Mouse (Mus musculus) limb, embryonic 12.5 days (tissue): ENCODE data around the gene Pnck. TPM values are rescaled to one million over a fixed set of nuclear protein-coding genes. Genes with fewer than 3 reads are reported as not detected.

ENCODE experiments used
- ATAC-seq: fragments of 200-750 bp; cut with Nextera tagmentation; 2 replicates; pipeline ENCODE4 v1.8.0; 2017; ENCODE audit warnings: low read depth, moderate TSS enrichment; ENCODE audit not compliant: insufficient number of reproducible peaks, insufficient read depth, low FRiP score, low TSS enrichment
- H3K27ac ChIP-seq: fragments of 300-500 bp; sonication (generic); 2 replicates; pipeline ENCODE4 v1.5.1; 2016; ENCODE audit warnings: mild to moderate bottlenecking, moderate library complexity
- H3K27me3 ChIP-seq: fragments of 300-500 bp; sonication (generic); 2 replicates; pipeline ENCODE4 v1.6.1; 2016; ENCODE audit warnings: mild to moderate bottlenecking, moderate library complexity
- H3K36me3 ChIP-seq: fragments of 300-500 bp; sonication (generic); 2 replicates; pipeline ENCODE4 v1.6.1; 2016; ENCODE audit warnings: mild to moderate bottlenecking, moderate library complexity
- H3K4me1 ChIP-seq: fragments of 300-500 bp; sonication (generic); replicated peaks from 2 replicates; pipeline ENCODE4 v1.6.1; 2016
- H3K4me2 ChIP-seq: fragments of 300-500 bp; sonication (generic); 2 replicates; pipeline ENCODE4 v1.6.1; 2016; ENCODE audit warnings: mild to moderate bottlenecking, moderate library complexity
- H3K4me3 ChIP-seq: fragments of 300-500 bp; sonication (generic); replicated peaks from 2 replicates; pipeline ENCODE4 v1.5.1; 2016; ENCODE audit warnings: mild to moderate bottlenecking
- H3K9ac ChIP-seq: fragments of 300-500 bp; sonication (generic); replicated peaks from 2 replicates; pipeline ENCODE4 v1.6.1; 2016; ENCODE audit warnings: mild to moderate bottlenecking, moderate library complexity
- H3K9me3 ChIP-seq: fragments of 300-500 bp; sonication (generic); 2 replicates; pipeline ENCODE4 v1.6.1; 2016; ENCODE audit warnings: mild to moderate bottlenecking, moderate library complexity
- WGBS: fragments of 180-500 bp; shearing (Covaris S2); methylation state at CpG from one replicate; pipeline ENCODE4 v1.1.7; 2016; 5-methylcytosine and 5-hydroxymethylcytosine counted together
- polyA plus RNA-seq: library from polyadenylated mRNA; unstranded; fragments of >200 nt; fragmentation: Nextera tagmentation; extraction: Ambion mirVana; gene quantifications from 2 replicates; pipeline ENCODE4 v1.2.1, GENCODE M21; 2016

Gene Pnck
- polyA plus RNA-seq = 18.0 and 19.3 TPM in 2 replicates

GRCm38 (mm10) chrX:73659575-73660283 lies at the start of gene Pnck:
Gene Pnck (minus strand): TSS chrX:73660117.
- peak within 1 kb of the TSS; percentile 51 for H3K4me3 ChIP-seq
- H3K4me2 ChIP-seq = peak within 1 kb of the TSS; percentile 71
- H3K9ac ChIP-seq = peak within 1 kb of the TSS; percentile 52; the same call in 1 of the 2 replicates
- 26% methylated on average over 41 of the region's 57 CpGs for WGBS
- no peaks in the 10 kb centered on the region for H3K9me3 ChIP-seq
- 0 out of 2 replicates have a peak, but pooled peaks cover 4% of the 10 kb centered on the region for H3K4me1 ChIP-seq
- H3K36me3 ChIP-seq = no peaks in the 10 kb centered on the region
- H3K27me3 ChIP-seq = peaks cover 28% of the 10 kb centered on the region
- peak; percentile 56 for ATAC-seq
- H3K27ac ChIP-seq = no peak within 1 kb of the TSS

GRCm38 (mm10) chrX:73700472-73700871 lies 40.6 kb upstream of the Pnck start:
- Histone ChIP-seq H3K27me3 (no peaks in the 10 kb centered on the region; the same call in 1 of the 2 replicates), H3K9ac (no peak overlapping the region), H3K36me3 (peaks cover 34% of the 10 kb centered on the region), H3K4me3 (no peak overlapping the region), H3K4me1 (no peaks in the 10 kb centered on the region), H3K9me3 (no peaks in the 10 kb centered on the region), H3K27ac (no peak overlapping the region), H3K4me2 (no peak overlapping the region)
- no peak for ATAC-seq
- WGBS = 84% methylated on average over 1 of the region's 1 CpGs

- Histone ChIP-seq H3K27ac (no peak overlapping the region), H3K36me3 (peaks cover 44% of the 10 kb centered on the region), H3K4me1 (no peaks in the 10 kb centered on the region), H3K4me3 (no peak overlapping the region), H3K4me2 (no peak overlapping the region), H3K9ac (no peak overlapping the region), H3K9me3 (no peaks in the 10 kb centered on the region), H3K27me3 (peaks cover 7% of the 10 kb centered on the region; the same call in 1 of the 2 replicates)
- WGBS = 69% methylated on average over 5 of the region's 5 CpGs
- no peak for ATAC-seq
Measured at GRCm38 (mm10) chrX:73690917-73691629, 31.2 kb upstream of the Pnck start.

GRCm38 (mm10) chrX:73685629-73686028 lies 25.7 kb upstream of the Pnck start:
- Histone ChIP-seq H3K27me3 (peaks cover 7% of the 10 kb centered on the region), H3K36me3 (peaks cover 59% of the 10 kb centered on the region), H3K4me3 (no peak overlapping the region), H3K9ac (no peak overlapping the region), H3K9me3 (no peaks in the 10 kb centered on the region), H3K27ac (no peak overlapping the region), H3K4me2 (no peak overlapping the region), H3K4me1 (no peaks in the 10 kb centered on the region)
- WGBS = 43% methylated on average over 3 of the region's 3 CpGs
- ATAC-seq = no peak

- Histone ChIP-seq H3K27ac (no peak overlapping the region), H3K4me3 (no peak overlapping the region), H3K36me3 (peaks cover 63% of the 10 kb centered on the region), H3K9ac (no peak overlapping the region), H3K9me3 (no peaks in the 10 kb centered on the region), H3K4me2 (no peak overlapping the region), H3K4me1 (no peaks in the 10 kb centered on the region), H3K27me3 (peaks cover 7% of the 10 kb centered on the region)
- ATAC-seq = no peak
Measured at GRCm38 (mm10) chrX:73684978-73685377, 25.1 kb upstream of the Pnck start.

- 93% methylated on average over 2 of the region's 2 CpGs for WGBS
- no peak overlapping the region for H3K4me3 ChIP-seq
- no peak overlapping the region for H3K27ac ChIP-seq
- H3K4me2 ChIP-seq = no peak overlapping the region
- no peak for ATAC-seq
- H3K4me1 ChIP-seq = no peaks in the 10 kb centered on the region
- H3K9ac ChIP-seq = no peak overlapping the region
- no peaks in the 10 kb centered on the region for H3K9me3 ChIP-seq
- H3K36me3 ChIP-seq = peaks cover 69% of the 10 kb centered on the region
- peaks cover 7% of the 10 kb centered on the region for H3K27me3 ChIP-seq
Measured at GRCm38 (mm10) chrX:73684156-73684555, 24.2 kb upstream of the Pnck start.

GRCm38 (mm10) chrX:73676668-73677067 lies 16.8 kb upstream of the Pnck start:
- Histone ChIP-seq H3K4me2 (no peak overlapping the region), H3K4me1 (peaks cover 7% of the 10 kb centered on the region; the same call in 1 of the 2 replicates), H3K27me3 (peaks cover 25% of the 10 kb centered on the region), H3K9me3 (no peaks in the 10 kb centered on the region), H3K27ac (no peak overlapping the region), H3K4me3 (no peak overlapping the region), H3K9ac (no peak overlapping the region), H3K36me3 (peaks cover 50% of the 10 kb centered on the region; the same call in 1 of the 2 replicates)
- 97% methylated on average over 4 of the region's 4 CpGs for WGBS
- no peak for ATAC-seq

- no peak for ATAC-seq
- Histone ChIP-seq H3K9ac (peak overlapping the region; percentile 82; the same call in 1 of the 2 replicates), H3K9me3 (no peaks in the 10 kb centered on the region), H3K27me3 (peaks cover 25% of the 10 kb centered on the region), H3K4me2 (peak overlapping the region; percentile 70), H3K4me3 (peak overlapping the region; percentile 62; the same call in 1 of the 2 replicates), H3K27ac (no peak overlapping the region), H3K4me1 (peaks cover 7% of the 10 kb centered on the region; the same call in 1 of the 2 replicates), H3K36me3 (peaks cover 37% of the 10 kb centered on the region; the same call in 1 of the 2 replicates)
- WGBS = 75% methylated on average over 2 of the region's 2 CpGs
Measured at GRCm38 (mm10) chrX:73675231-73675630, 15.3 kb upstream of the Pnck start.

GRCm38 (mm10) chrX:73673968-73674661 lies 14.2 kb upstream of the Pnck start:
- H3K4me1 ChIP-seq = peaks cover 7% of the 10 kb centered on the region; the same call in 1 of the 2 replicates
- peaks cover 25% of the 10 kb centered on the region for H3K27me3 ChIP-seq
- no peaks in the 10 kb centered on the region for H3K9me3 ChIP-seq
- H3K4me2 ChIP-seq = peak overlapping the region; percentile 70
- WGBS = 14% methylated on average over 20 of the region's 20 CpGs
- H3K4me3 ChIP-seq = peak overlapping the region; percentile 62
- peaks cover 27% of the 10 kb centered on the region; the same call in 1 of the 2 replicates for H3K36me3 ChIP-seq
- no peak for ATAC-seq
- peak overlapping the region; percentile 82 for H3K9ac ChIP-seq
- no peak overlapping the region for H3K27ac ChIP-seq

- Histone ChIP-seq H3K27ac (peak overlapping the region; percentile 76; the same call in 1 of the 2 replicates), H3K9ac (peak overlapping the region; percentile 82), H3K36me3 (peaks cover 23% of the 10 kb centered on the region; the same call in 1 of the 2 replicates), H3K9me3 (no peaks in the 10 kb centered on the region), H3K4me1 (peaks cover 7% of the 10 kb centered on the region; the same call in 1 of the 2 replicates), H3K4me2 (peak overlapping the region; percentile 70), H3K27me3 (peaks cover 25% of the 10 kb centered on the region), H3K4me3 (peak overlapping the region; percentile 62)
- WGBS = 23% methylated on average over 30 of the region's 42 CpGs
- ATAC-seq = no peak
Measured at GRCm38 (mm10) chrX:73673619-73673967, 13.7 kb upstream of the Pnck start.
